Mouse (Mus musculus) testis, adult 2 months (tissue): ENCODE measurements at regions not wholly inside any gene's neighbourhood (a gene's known extent, or its start where the extent isn't known, plus 50 kb on each side); places are given as distances from the start of the nearest gene placed in this dataset.

Experiments
- H3K27ac ChIP-seq: fragments of 200-500 bp; 2 replicates; pipeline ENCODE4 v1.5.1; 2012; ENCODE audit warnings: low read depth, low read length; ENCODE audit not compliant: control insufficient read depth, insufficient read depth
- H3K27me3 ChIP-seq: fragments of 200-500 bp; 2 replicates; pipeline ENCODE4 v1.6.1; 2012; ENCODE audit warnings: mild to moderate bottlenecking, low read length, moderate library complexity; ENCODE audit not compliant: control insufficient read depth, insufficient read depth
- H3K36me3 ChIP-seq: fragments of 200-500 bp; 2 replicates; pipeline ENCODE4 v1.6.1; 2012; ENCODE audit warnings: mild to moderate bottlenecking, low read length; ENCODE audit not compliant: control insufficient read depth, insufficient read depth
- H3K4me1 ChIP-seq: fragments of 200-500 bp; 2 replicates; pipeline ENCODE4 v1.6.1; 2012; ENCODE audit warnings: low read length; ENCODE audit not compliant: control insufficient read depth, insufficient read depth
- H3K4me3 ChIP-seq: fragments of 200-500 bp; 2 replicates; pipeline ENCODE4 v1.5.1; 2012; ENCODE audit warnings: low read depth, mild to moderate bottlenecking, low read length, moderate library complexity, mixed read lengths; ENCODE audit not compliant: control insufficient read depth
- CTCF ChIP-seq: fragments of 200-500 bp; IDR thresholded peaks from 2 replicates; pipeline ENCODE4 v1.5.1; 2012; ENCODE audit warnings: low read depth, mild to moderate bottlenecking, inconsistent platforms, low read length, moderate library complexity; ENCODE audit not compliant: control insufficient read depth, insufficient read depth, insufficient replicate concordance
- POLR2A ChIP-seq: fragments of 200-500 bp; IDR thresholded peaks from 2 replicates; pipeline ENCODE4 v1.6.1; 2012; ENCODE audit warnings: low read depth, mild to moderate bottlenecking, inconsistent platforms, low read length, moderate library complexity; ENCODE audit not compliant: control insufficient read depth

DNA sequence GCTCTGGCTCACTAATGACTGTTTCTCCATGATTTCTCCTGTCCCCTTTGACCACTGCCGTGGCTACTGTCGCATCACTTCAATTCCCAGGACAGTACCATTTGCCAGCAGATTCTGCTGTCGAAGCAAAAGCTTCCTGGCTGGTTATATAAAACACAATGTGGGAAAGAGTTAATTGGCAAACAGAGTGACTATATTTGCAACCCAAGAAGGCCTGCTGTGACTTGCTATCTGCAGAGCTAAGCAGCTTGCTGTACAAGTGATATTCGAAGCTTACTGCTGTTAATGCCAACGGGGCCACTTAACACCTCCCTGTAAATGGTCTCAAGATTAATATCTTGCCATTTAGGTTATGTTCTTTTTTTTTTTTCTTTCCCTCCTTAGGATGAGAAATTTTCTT, 242.2 kb upstream of the A1bg start:
- Histone ChIP-seq H3K4me3 (no peak overlapping the region), H3K27me3 (no peaks in the 10 kb centered on the region), H3K4me1 (no peaks in the 10 kb centered on the region), H3K36me3 (no peaks in the 10 kb centered on the region), H3K27ac (no peak overlapping the region)
- TF ChIP-seq CTCF (no peak), POLR2A (no peak)

DNA sequence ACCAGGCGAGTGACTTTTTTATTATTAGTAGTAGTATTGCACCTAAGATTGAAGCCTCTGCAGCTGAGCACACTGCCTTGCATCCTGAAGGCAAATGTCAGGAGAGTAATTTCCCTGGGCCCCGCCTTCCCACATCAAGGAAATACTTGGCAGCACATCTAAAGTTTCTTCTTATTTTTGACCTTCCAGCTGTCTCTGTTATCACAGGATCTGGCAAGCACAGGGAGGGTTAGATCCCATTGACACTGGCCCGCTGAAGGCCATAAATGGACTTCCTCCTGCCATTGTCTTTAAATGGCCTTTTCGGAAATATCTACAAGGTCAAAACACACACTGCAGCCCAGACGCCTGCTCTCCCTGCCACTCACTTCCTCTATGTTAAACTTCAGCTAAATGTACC, 238.6 kb upstream of the A1bg start:
- no peak for TF ChIP-seq CTCF
- TF ChIP-seq POLR2A = no peak
- H3K4me1 ChIP-seq = peaks cover 8% of the 10 kb centered on the region
- H3K4me3 ChIP-seq = no peak overlapping the region
- H3K27ac ChIP-seq = no peak overlapping the region
- no peaks in the 10 kb centered on the region for H3K36me3 ChIP-seq
- H3K27me3 ChIP-seq = no peaks in the 10 kb centered on the region

DNA sequence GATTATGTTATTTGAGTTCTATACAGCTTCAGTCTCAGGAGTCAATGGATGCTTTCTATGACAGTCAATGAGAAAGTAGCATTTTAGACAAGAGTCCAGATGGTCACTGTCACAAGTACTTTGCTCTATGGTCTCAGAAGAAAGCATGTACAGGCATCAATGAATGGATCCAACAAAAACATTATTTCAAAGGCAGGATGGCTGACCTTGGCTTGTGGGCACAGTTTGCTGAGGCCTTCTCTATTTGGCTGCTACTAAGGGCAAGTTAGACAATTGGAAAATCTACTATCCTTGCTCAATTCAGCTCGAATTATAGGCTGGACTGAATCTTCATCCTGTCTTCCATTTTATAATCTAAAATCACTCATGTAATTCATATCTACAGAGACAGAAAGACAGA, 237.9 kb upstream of the A1bg start:
- Histone ChIP-seq H3K4me3 (no peak overlapping the region), H3K27ac (no peak overlapping the region), H3K36me3 (no peaks in the 10 kb centered on the region), H3K27me3 (no peaks in the 10 kb centered on the region), H3K4me1 (peaks cover 8% of the 10 kb centered on the region)
- no peak for TF ChIP-seq POLR2A

DNA sequence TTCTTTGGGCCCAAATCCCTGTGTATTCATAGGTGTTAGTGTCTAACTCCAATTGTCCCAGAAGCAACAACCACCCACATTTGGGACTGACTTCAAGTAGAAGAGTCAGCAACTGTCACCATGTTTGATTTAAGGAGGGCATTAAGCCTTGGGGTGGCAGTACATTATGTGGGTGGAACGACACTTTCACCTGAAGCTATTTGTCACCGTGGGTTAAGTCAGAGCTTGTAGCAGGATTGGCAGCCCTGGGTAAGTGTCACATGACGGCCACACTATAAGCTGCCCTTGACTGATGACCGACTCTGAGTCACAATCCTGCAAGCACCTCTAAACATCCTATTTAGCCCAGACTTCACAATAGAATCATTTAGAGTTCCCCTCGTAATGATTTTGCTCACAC, 236.7 kb upstream of the A1bg start:
- H3K27me3 ChIP-seq = no peaks in the 10 kb centered on the region
- TF ChIP-seq CTCF (no peak), POLR2A (no peak)
- peaks cover 8% of the 10 kb centered on the region for H3K4me1 ChIP-seq
- no peak overlapping the region for H3K4me3 ChIP-seq
- no peak overlapping the region for H3K27ac ChIP-seq
- no peaks in the 10 kb centered on the region for H3K36me3 ChIP-seq

DNA sequence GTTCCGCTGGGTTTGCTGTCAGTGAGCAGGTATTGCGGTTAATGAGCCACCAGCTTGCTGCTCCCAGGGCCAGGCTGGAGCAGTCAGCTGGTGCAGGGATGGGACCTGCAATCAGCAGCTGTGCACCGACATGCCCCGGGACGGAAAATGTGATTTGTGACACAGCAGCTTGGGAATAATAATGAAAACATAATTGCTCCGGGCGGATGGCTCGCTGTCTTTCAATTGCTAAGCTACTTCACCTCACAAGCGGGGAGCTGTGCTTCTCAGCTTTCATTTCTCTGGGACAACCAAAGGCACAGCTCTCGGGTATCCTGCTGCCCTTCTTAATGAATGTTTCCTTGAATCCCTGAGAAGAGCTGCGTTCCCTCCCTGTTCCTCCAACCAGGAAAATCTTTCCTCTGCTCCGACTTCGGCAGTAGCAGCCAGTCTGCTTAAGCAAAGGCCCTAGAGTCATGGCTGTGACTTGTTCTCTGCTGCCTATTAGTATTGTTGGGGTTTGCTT, 235.3 kb upstream of the A1bg start:
- TF ChIP-seq CTCF = no peak
- TF ChIP-seq POLR2A = no peak
- Histone ChIP-seq H3K27ac (no peak overlapping the region), H3K36me3 (no peaks in the 10 kb centered on the region), H3K4me1 (peaks cover 8% of the 10 kb centered on the region), H3K27me3 (no peaks in the 10 kb centered on the region), H3K4me3 (peak overlapping the region; percentile 63)

DNA sequence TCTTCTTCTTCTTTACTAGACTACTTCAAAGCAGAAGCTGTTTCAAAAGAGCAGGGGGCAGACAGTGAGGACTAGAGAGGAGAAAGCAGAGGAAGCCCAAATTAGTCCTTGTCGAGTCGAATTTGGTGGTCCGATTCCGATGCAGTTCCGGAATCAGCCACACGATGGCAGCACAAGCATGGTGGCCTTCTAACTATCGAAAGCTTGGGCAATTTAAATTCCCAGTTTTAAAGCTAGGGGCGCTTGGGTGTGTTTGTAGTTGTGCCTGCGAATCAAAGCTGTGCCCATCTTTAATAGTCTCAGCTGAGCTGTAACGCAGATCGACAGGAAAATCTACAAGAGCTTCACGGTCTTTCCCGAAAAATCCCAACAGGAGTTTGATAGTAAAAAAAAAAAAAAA, 234.7 kb upstream of the A1bg start:
- Histone ChIP-seq H3K27me3 (no peaks in the 10 kb centered on the region), H3K36me3 (no peaks in the 10 kb centered on the region), H3K4me1 (peaks cover 8% of the 10 kb centered on the region), H3K4me3 (no peak overlapping the region), H3K27ac (no peak overlapping the region)
- TF ChIP-seq CTCF (peak; percentile 96), POLR2A (no peak)

DNA sequence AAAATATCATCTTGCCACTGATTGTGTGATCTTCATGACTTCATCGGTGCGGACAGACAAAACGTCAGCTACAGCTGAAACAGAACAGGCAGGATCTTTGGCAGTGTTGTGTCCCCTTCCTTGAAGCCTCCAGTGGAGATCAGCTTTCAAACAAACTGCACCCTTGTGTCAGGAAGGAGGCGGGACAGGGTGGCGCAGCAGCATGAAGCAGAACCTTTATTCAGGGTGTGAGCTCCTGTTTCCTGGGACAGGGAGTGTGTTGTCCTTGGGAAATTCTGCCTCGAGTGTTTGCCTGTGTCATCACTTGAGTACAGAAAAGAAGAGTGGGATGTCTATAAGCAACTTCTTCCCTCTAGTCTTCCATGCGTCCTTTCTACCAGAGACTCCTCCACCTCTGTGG, 232.7 kb upstream of the A1bg start:
- H3K27ac ChIP-seq = no peak overlapping the region
- peaks cover 8% of the 10 kb centered on the region for H3K4me1 ChIP-seq
- H3K36me3 ChIP-seq = no peaks in the 10 kb centered on the region
- TF ChIP-seq POLR2A = no peak
- no peak for TF ChIP-seq CTCF
- no peak overlapping the region for H3K4me3 ChIP-seq
- no peaks in the 10 kb centered on the region for H3K27me3 ChIP-seq

DNA sequence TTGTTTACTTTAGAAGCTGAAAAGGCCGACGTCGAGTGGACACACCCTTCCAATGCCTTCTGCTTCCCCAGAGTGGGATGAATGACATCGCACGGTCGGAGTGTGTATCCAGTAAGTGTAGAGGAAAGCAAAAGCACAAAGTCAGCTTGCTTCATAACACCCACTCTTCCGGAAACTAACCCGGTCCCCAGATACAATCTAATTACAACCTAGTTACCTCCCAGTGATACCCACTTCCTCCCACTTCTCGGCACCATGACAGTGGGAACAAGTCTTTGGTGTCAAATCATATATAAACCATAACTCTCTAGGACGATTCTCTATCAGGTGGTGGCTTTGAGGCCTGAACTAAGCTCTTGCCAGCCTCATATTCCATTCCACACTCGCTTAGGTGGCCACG, 231.4 kb upstream of the A1bg start:
- Histone ChIP-seq H3K36me3 (no peaks in the 10 kb centered on the region), H3K4me3 (no peak overlapping the region), H3K27ac (no peak overlapping the region), H3K4me1 (peaks cover 8% of the 10 kb centered on the region), H3K27me3 (no peaks in the 10 kb centered on the region)
- TF ChIP-seq POLR2A (no peak), CTCF (no peak)
